Mouse (Mus musculus) heart, postnatal 0 days (tissue): ENCODE measurements around the gene Dclk1.

Experiments
- CTCF ChIP-seq: IDR thresholded peaks from 2 replicates; pipeline ENCODE4 v1.5.1; 2016; ENCODE audit warnings: antibody characterized with exemption, control low read depth, low read depth
- EP300 ChIP-seq: IDR thresholded peaks from 2 replicates; pipeline ENCODE4 v1.6.1; 2016; ENCODE audit warnings: antibody characterized with exemption, low read depth

GRCm38 (mm10) chr3:55415527-55415950, 173.4 kb downstream of the Dclk1 start:
- TF ChIP-seq CTCF: no peak
- no peak for TF ChIP-seq EP300
